Mouse (Mus musculus): ENCODE measurements around the gene Ubqln4.

DNA sequence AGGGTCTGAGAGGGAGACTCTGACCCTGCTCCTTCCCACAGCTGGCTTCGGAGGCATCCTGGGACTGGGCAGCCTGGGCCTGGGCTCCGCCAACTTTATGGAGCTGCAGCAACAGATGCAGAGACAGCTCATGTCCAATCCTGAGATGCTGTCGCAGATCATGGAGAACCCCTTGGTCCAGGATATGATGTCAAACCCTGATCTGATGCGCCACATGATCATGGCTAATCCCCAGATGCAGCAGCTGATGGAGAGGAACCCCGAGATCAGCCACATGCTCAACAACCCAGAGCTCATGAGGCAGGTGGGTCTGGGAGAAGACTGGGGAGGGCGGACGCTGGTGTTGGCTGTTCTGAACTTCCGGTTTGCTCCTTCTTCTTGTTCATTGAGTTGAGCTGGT lies 3.1 kb downstream of the Ubqln4 start:
- TF ChIP-seq EP300 (IDR thresholded peaks at IDR 0.05; ENCODE audit: low read depth) (no peak), CTCF (IDR thresholded peaks at IDR 0.05; ENCODE audit: low read depth) (no peak)

Measured in liver, embryonic 14.5 days (tissue).